Mouse (Mus musculus) cerebellum, adult 18-20 months (tissue): ENCODE results near the gene Ankrd52.

ENCODE experiments used
- DNase-seq, 2 experiments: peaks; one replicate each; pipeline ENCODE4 v3.0.0; 2021

Ankrd52 gene

GRCm38 (mm10) chr10:128403931-128404330 lies 27.0 kb downstream of the Ankrd52 start:
- peak; percentile 77 for DNase-seq

DNA sequence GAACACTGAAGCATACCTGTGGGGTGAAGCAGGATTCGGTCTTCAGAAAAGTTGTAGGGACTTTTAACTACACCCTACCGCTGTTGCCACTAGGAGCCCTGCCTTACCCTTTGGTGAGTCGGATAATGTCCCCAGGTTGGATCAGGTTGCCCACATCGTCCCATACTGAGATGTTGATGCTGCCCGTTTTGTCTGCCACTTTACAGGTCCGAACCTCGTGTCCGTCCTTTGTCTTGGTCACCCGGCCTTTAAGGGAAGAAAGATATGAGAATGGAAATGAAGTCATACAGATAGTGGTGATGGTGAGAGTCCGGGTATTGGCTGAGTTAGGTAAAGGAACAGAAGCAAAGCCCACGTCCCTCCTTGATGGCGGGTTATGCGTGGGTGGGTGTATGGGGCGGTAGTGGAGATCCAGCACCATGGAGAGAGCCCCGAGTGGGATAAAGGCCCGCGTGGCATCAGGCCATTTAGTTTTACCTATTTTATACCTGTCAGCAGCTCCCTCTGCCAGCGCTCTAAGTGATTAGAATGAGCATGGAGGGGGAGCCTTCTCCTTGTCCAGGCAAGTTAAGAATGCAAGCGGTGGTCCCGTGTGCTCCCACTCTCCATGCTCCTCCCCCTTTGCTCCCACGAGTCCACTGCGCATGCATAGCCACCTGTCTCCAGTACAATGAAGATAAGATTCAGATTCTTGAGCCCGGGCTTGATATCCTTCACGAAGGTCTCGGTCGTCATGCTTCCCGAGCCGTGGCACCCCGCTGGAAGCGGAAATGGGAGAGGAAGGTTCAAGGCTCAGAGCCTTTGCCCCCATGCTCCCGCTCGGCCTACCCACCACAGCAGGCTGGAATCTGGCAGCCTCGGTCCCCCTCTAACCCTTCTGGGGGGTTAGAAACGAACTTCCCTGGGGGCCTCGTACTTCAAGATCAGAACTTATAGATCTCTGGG lies 31.9 kb downstream of the Ankrd52 start:
- peak; percentile 46 to 58 for DNase-seq

DNA sequence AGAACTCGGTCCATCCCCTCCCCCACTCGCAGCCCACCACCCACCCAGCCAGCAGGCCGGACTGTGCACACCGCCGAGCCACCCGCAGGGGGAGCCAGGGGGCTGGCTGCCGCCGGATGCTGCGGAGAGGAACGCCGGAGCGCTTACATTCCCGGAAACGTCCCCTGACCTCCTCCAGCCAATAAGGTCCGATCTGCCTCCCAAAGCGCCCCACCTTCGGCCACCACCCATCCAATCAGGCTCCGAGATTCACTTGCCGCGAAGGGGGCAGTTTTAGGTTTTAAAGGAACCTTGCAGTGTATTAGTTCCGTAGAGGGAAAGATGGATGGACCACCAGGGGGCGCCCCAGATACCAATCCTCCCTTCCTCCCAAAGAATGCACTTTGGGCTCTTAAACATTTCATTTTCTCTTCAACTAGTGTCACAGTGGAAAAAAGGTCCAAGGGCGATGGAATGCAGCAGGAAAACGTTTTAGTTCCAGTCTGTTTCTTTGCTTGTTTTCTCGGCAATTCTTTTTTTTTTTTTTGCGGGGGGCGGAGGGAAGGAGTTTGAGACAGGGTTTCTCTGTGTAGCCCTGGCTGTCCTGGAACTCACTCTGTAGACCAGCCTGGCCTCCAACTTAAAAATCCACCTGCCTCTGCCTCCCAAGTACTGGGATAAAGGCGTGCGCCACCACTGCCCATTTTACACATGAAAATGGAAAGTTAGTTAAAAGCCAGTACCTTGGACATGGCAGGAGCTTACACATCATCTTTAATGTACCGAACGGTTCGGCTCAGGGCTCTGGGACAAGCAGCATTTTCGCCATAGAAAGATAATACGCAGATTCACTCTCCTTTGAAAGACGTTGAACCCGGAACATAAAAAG lies 33.0 kb downstream of the Ankrd52 start:
- DNase-seq = peak; percentile 97 to 98

DNA sequence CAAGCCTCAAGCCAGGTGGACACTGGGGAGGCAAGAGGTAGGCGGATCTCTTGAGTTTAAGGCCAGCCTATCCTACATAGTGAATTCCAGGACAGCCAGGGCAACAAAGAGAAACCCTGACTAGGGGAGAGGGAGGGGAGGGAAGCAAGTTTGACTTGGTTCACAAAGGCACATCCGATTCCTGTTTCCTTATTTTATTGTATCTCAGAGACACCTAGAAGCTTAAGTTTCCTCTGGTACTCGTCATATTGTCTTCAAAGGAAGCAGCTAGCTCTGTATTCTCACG lies 33.6 kb downstream of the Ankrd52 start:
- DNase-seq = no peak

- DNase-seq = peak; percentile 95
Observed at GRCm38 (mm10) chr10:128411211-128412054, 34.5 kb downstream of the Ankrd52 start, which contains the start of the genes Nabp2 and Rnf41. TSS of gene Nabp2 (minus strand) at chr10:128411492. TSS of gene Rnf41 (plus strand) at chr10:128411657.

- DNase-seq = peak; percentile 45 to 48
Observed at GRCm38 (mm10) chr10:128412055-128412381, 35.1 kb downstream of the Ankrd52 start.

DNA sequence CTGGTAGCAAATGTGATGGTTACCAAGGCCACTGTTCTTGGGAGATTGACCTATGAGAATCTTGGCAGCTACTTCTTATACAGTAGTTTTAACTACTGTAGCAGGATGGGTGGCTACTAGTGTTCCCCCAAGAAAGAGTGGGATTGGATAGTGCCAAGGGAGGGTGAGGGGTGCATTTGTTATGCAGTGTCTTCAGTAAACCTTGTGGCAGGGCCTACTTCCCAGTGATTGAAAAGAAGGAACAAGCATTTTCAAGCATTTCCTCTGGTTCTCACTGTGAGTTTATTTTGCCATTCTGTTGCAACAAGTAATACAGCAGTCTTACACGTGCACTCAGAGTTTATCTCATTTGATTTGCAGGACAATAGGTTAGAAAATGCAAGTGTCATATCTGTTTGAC lies 35.6 kb downstream of the Ankrd52 start:
- no peak for DNase-seq

DNA sequence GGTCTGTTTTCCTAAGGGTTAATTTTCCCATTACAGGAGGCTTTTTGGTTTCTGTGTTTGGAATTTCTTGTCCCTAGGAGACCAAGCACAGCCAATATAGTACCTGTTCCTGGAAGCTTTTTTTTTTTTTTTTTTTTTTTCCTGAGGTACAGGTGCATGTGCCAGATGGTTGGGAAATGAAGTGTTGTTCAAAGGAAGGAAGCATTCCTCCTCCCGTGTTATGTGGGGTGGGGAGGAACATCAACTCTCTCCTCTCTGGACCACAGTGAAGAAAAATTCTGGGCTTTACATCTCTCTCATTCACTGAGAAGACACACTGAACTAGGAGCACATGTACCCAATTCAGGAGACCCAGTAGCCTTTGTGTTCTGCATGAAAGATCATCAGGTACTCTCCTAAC lies 36.2 kb downstream of the Ankrd52 start:
- peak; percentile 36 to 49 for DNase-seq

- no peak for DNase-seq
Observed at GRCm38 (mm10) chr10:128414848-128415247, 37.9 kb downstream of the Ankrd52 start.

DNA sequence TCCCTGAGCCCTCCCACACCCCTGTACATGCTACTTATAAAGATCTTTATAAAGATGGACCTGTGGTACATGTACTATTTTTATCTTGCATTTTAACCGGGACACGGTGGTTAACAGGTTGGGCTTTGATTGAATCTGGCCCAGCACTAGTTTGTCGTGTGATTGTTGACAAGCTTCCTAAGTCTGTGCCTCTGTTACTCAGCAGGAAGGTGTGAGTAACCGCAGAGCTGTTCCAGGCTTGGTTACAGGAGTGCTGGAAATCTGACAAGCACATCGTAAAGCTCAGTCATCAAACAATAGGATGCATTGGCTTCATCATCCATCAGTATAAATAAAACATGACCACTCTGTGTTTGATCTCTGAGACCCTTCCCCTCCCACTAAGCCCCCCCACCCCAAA lies 45.5 kb downstream of the Ankrd52 start:
- peak; percentile 44 to 55 for DNase-seq

GRCm38 (mm10) chr10:128424604-128425003 lies 47.7 kb downstream of the Ankrd52 start:
- no peak for DNase-seq

DNA sequence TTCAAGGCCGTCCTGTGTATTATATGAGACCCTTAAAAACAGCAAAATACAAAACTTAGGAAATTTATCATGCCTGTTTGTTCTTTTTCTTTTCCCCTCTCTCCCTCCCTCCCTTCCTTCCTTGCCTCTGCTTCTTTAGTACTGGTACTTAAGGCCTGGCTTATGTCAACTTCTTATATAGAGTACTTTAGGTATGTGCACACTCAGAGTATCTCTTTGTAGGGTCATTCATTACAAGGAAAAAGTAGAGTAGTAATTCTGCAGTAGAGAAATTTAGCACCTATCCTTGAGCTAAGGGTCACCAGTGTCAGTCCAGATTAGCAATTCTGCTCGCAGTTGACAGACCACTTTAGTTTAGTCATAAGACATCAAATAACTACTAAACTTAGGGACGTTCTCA lies 48.3 kb downstream of the Ankrd52 start:
- DNase-seq = no peak

- no peak for DNase-seq
Observed at GRCm38 (mm10) chr10:128429052-128429451, 52.1 kb downstream of the Ankrd52 start.

GRCm38 (mm10) chr10:128429454-128429853 lies 52.5 kb downstream of the Ankrd52 start:
- DNase-seq = no peak

DNA sequence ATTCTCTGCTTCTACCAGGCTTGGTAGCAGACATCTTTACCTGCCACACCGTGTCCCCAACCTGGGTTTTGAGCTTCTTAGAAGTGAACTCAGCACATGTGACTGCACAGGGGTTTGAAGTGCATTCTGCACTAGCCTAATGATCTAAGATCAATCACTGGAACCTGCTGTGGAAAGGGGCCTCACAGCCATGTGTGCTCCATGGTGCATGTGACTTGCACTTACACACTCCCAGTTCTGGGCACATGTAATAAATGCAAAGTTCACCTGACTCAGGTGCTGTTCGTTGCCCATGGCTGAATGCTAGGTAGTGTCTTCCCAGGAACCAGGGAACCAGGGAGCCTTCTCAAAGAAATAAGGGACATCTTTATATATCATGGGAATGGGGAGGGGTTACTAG lies 56.5 kb downstream of the Ankrd52 start:
- no peak for DNase-seq

DNA sequence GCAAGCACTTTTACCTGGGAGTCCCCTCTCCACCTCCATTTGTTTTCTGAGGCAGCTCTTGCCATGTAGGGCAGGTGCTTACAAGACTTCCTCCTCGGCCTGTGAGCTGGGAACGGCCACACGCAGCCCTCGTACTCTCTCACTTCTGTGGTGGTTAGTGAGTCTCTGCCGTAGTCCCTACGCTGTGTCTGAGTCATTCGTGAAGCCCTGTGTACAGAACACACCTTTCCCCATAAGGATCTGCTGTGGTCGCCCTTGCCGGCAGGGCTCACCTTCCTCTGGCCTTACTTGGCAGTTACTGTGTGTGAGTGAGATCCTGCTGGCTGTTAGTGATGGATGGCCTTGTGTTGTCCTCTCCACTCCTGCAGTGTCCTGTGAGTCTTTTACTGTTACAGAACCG lies 57.8 kb downstream of the Ankrd52 start:
- DNase-seq = peak in 1 of 2 experiments; percentile 30

- peak; percentile 77 to 79 for DNase-seq
Observed at GRCm38 (mm10) chr10:128435186-128435823, 58.4 kb downstream of the Ankrd52 start.

DNA sequence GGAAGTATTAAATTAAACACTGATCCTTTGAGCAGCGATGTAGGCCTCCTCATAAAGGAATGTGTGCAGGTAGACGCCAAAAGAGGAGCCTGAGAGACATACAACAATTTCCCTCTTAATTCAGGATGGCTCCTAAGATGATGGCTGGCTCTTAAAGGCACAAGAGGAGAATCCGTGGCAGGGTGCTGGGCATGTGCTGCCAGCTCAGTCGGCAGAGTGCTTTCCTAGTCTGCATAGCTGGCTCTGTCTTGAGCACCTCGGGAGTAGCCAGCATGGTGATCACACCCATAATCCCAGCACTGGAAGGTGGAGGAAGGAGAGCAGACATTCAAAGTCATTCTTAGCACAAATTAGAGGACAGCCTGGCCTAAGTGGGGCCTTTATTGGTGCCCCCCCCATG lies 59.0 kb downstream of the Ankrd52 start:
- peak; percentile 53 to 60 for DNase-seq

DNA sequence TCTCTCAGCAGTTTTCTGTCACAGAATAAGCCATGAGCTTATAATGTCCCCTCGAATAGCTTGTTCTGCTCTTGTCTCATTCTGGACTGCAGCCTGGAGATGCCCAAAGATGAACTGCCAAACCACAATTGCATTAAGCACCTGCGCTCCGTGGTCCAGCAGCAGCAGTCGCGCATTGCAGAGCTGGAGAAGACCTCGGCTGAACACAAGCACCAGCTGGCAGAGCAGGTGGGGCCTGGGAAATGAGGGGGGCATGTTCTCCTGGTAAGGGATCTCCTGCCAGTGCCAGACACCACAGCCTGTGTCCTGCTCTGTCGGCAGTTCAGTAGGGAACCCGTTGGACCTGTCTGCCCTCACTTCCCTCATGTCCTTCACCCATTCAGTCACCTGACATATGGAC lies 59.5 kb downstream of the Ankrd52 start:
- peak; percentile 63 to 72 for DNase-seq

- DNase-seq = peak in 1 of 2 experiments; percentile 38
Observed at GRCm38 (mm10) chr10:128438675-128439279, 61.9 kb downstream of the Ankrd52 start.

DNA sequence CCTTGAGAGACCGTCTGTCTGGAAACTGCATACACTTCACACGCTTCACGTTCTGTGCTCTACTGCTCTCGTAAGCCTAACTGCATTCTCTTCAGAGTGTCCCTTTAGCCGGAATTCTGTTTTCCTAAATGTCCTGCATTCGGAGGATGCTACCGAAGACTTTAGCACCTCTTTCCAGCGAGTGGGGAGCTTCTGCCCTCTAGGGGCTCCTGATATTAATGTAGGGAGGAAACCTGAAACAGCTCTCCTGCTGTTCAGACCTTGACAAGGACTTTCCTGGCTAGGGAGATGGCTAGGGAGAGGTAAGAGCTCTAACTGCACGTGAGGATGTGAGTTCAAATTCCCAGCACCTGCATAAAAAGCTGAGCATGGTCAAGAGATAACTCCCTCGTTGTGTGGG lies 63.5 kb downstream of the Ankrd52 start:
- DNase-seq = peak; percentile 55 to 61
